Mouse (Mus musculus) liver, adult 2 months (tissue): ENCODE measurements at regions not wholly inside any gene's neighbourhood (a gene's known extent, or its start where the extent isn't known, plus 50 kb on each side); places are given as distances from the start of the nearest gene placed in this dataset.

Experiments
- DNase-seq: peaks from one replicate; pipeline ENCODE4 v3.0.0-alpha.2; 2011; ENCODE audit warnings: low read depth, low spot score; ENCODE audit errors: extremely low read depth
- H3K27ac ChIP-seq: fragments of 200-500 bp; replicated peaks from 2 replicates; pipeline ENCODE4 v1.5.1; 2012; ENCODE audit warnings: low read depth, mild to moderate bottlenecking, control low read depth, inconsistent platforms, low read length; ENCODE audit not compliant: insufficient read depth
- H3K27me3 ChIP-seq: fragments of 200-500 bp; 2 replicates; pipeline ENCODE4 v1.6.1; 2012; ENCODE audit warnings: mild to moderate bottlenecking, moderate library complexity, low read length, inconsistent platforms; ENCODE audit not compliant: control insufficient read depth, insufficient read depth
- H3K36me3 ChIP-seq: fragments of 200-500 bp; 2 replicates; pipeline ENCODE4 v1.6.1; 2012; ENCODE audit warnings: low read length, inconsistent platforms; ENCODE audit not compliant: control insufficient read depth, insufficient read depth
- H3K4me1 ChIP-seq: fragments of 200-500 bp; 2 replicates; pipeline ENCODE4 v1.6.1; 2011; ENCODE audit warnings: low read length; ENCODE audit not compliant: control insufficient read depth, insufficient read depth
- H3K4me3 ChIP-seq: fragments of 200-500 bp; 2 replicates; pipeline ENCODE4 v1.5.1; 2011; ENCODE audit warnings: low read depth, mild to moderate bottlenecking, control low read depth, low read length, moderate library complexity; ENCODE audit not compliant: insufficient read depth
- H3K79me2 ChIP-seq: fragments of 200-500 bp; 2 replicates; pipeline ENCODE4 v1.6.1; 2012; ENCODE audit warnings: inconsistent platforms, mild to moderate bottlenecking, low read length, moderate library complexity; ENCODE audit not compliant: control insufficient read depth, insufficient read depth
- H3K9ac ChIP-seq: fragments of 200-500 bp; 2 replicates; pipeline ENCODE4 v1.6.1; 2012; ENCODE audit warnings: low read depth, mild to moderate bottlenecking, control low read depth, inconsistent platforms, low read length
- CTCF ChIP-seq: fragments of 200-500 bp; IDR thresholded peaks from 2 replicates; pipeline ENCODE4 v1.5.1; 2011; ENCODE audit warnings: low read depth, low read length, control low read depth
- POLR2A ChIP-seq: fragments of 200-500 bp; IDR thresholded peaks from 2 replicates; pipeline ENCODE4 v1.6.1; 2011; ENCODE audit warnings: low read length, control low read depth; ENCODE audit not compliant: insufficient read depth; ENCODE audit errors: extremely low read depth
- WGBS: fragments of 180-500 bp; shearing (Covaris S2); methylation state at CpG from one replicate; pipeline ENCODE4 v1.1.7; 2018; 5-methylcytosine and 5-hydroxymethylcytosine counted together

DNA sequence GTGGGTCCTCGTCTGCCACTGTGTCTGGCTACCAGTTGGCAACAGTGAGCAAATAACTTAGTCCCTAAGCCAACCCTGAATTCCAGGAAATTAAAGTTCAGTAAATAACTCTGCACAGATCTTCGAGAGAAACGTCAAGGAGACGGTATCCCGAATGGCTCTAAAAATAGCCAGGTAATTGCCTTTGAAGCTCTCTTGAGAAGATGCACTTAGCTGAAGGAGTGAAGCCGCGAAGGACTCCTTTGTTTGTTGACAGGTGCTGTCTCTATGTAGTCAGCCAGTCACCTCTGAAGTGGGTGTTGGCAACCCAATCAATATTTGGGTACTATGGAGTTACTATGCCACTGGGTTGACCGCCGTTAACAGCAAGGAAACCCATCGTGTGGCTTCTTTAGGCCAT, 189.3 kb upstream of the Lrig1 start:
- Histone ChIP-seq H3K27me3 (no peaks in the 10 kb centered on the region), H3K27ac (no peak overlapping the region), H3K4me1 (no peaks in the 10 kb centered on the region), H3K4me3 (no peak overlapping the region), H3K36me3 (no peaks in the 10 kb centered on the region), H3K79me2 (no peaks in the 10 kb centered on the region), H3K9ac (no peak overlapping the region)
- TF ChIP-seq CTCF (no peak), POLR2A (no peak)
- 56% methylated on average over 10 of the region's 10 CpGs for WGBS
- DNase-seq, result no peak

GRCm38 (mm10) chr6:94881139-94881538, 181.2 kb upstream of the Lrig1 start:
- Histone ChIP-seq H3K27me3 (no peaks in the 10 kb centered on the region), H3K9ac (no peak overlapping the region), H3K4me1 (no peaks in the 10 kb centered on the region), H3K4me3 (no peak overlapping the region), H3K79me2 (no peaks in the 10 kb centered on the region), H3K27ac (no peak overlapping the region), H3K36me3 (no peaks in the 10 kb centered on the region)
- TF ChIP-seq CTCF (no peak), POLR2A (no peak)
- 88% methylated on average over 10 of the region's 10 CpGs for WGBS
- no peak for DNase-seq

- DNase-seq, result no peak
- H3K79me2 ChIP-seq, result no peaks in the 10 kb centered on the region
- H3K27me3 ChIP-seq, result no peaks in the 10 kb centered on the region
- H3K9ac ChIP-seq, result no peak overlapping the region
- no peak overlapping the region for H3K27ac ChIP-seq
- 83% methylated on average over 5 of the region's 5 CpGs for WGBS
- H3K4me1 ChIP-seq, result no peaks in the 10 kb centered on the region
- no peaks in the 10 kb centered on the region for H3K36me3 ChIP-seq
- no peak for TF ChIP-seq POLR2A
- no peak for TF ChIP-seq CTCF
- no peak overlapping the region for H3K4me3 ChIP-seq
Measured at GRCm38 (mm10) chr6:94875841-94876240, 175.9 kb upstream of the Lrig1 start.

GRCm38 (mm10) chr6:94875065-94875464, 175.1 kb upstream of the Lrig1 start:
- no peak overlapping the region for H3K27ac ChIP-seq
- no peak overlapping the region for H3K4me3 ChIP-seq
- no peaks in the 10 kb centered on the region for H3K4me1 ChIP-seq
- 95% methylated on average over 4 of the region's 4 CpGs for WGBS
- H3K27me3 ChIP-seq, result no peaks in the 10 kb centered on the region
- no peak overlapping the region for H3K9ac ChIP-seq
- TF ChIP-seq POLR2A (no peak), CTCF (no peak)
- H3K36me3 ChIP-seq, result no peaks in the 10 kb centered on the region
- DNase-seq, result no peak
- H3K79me2 ChIP-seq, result no peaks in the 10 kb centered on the region

DNA sequence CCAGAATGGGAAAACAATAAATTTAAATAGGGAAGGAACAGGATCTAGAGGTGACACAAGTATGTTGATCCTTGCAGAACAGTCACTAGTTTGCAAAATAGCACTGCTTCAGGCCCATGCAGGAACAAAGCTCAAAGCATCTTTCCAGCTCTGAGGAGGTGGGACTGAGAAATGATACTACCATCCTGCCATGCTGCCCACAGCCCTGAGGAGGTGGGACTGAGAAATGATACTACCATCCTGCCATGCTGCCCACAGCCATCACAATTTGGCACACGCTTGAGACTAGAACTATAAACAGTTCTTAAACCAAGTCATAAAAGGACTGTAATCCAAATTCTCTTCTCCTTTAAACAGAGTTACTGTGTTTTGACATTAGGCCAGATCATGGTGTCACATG, 174.5 kb upstream of the Lrig1 start:
- Histone ChIP-seq H3K9ac (no peak overlapping the region), H3K27ac (no peak overlapping the region), H3K36me3 (no peaks in the 10 kb centered on the region), H3K4me1 (no peaks in the 10 kb centered on the region), H3K79me2 (no peaks in the 10 kb centered on the region), H3K4me3 (no peak overlapping the region), H3K27me3 (no peaks in the 10 kb centered on the region)
- 97% methylated on average over 1 of the region's 1 CpGs for WGBS
- no peak for TF ChIP-seq POLR2A
- TF ChIP-seq CTCF, result no peak
- no peak for DNase-seq

GRCm38 (mm10) chr6:94867952-94868351, 168.0 kb upstream of the Lrig1 start:
- no peak for DNase-seq
- H3K4me3 ChIP-seq, result no peak overlapping the region
- H3K9ac ChIP-seq, result no peak overlapping the region
- H3K36me3 ChIP-seq, result no peaks in the 10 kb centered on the region
- H3K79me2 ChIP-seq, result no peaks in the 10 kb centered on the region
- no peak overlapping the region for H3K27ac ChIP-seq
- 69% methylated on average over 3 of the region's 3 CpGs for WGBS
- H3K27me3 ChIP-seq, result no peaks in the 10 kb centered on the region
- TF ChIP-seq POLR2A (no peak), CTCF (no peak)
- H3K4me1 ChIP-seq, result 0 out of 2 replicates have a peak, but pooled peaks cover 2% of the 10 kb centered on the region
